Mouse (Mus musculus) gastrocnemius, postnatal 25 days (tissue): Measurements from ENCODE around the gene Pald1. TPM values are rescaled to one million over a fixed set of nuclear protein-coding genes. Genes with fewer than 3 reads are reported as not detected.

Experiments
- DNase-seq: peaks from one replicate; pipeline ENCODE4 v3.0.0; 2022
- total RNA-seq, 2 experiments: library from RNA; stranded (reverse); gene quantifications; 1 replicate in 1 of 2; 2 replicates in 1 of 2; pipeline ENCODE4 v1.2.3; 2021

Gene Pald1
- total RNA-seq, 2 experiments from 2014 or later, result 3.8 to 9.8 TPM

DNA sequence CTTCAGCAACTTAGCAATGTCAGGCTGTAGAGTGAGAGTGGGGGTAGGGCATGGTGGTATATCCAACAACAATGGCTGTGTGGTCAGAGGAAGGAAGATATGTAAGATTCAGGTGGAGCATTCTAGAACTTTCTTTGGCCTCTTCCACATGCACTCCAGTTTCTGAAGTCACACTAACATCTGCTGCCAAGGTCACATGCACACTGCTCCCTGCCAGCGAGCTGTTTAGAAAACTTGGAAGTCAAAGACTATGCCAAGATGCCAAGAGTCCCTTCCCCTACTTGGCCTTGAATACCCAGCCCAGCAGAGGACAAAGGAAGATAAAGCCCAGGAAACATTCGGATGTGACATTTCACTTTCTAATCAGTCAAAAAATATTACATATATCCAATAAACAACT lies 19.6 kb upstream of the Pald1 start:
- DNase-seq, result no peak

- no peak for DNase-seq
Observed at GRCm38 (mm10) chr10:61402480-61402879, 19.1 kb upstream of the Pald1 start.

DNA sequence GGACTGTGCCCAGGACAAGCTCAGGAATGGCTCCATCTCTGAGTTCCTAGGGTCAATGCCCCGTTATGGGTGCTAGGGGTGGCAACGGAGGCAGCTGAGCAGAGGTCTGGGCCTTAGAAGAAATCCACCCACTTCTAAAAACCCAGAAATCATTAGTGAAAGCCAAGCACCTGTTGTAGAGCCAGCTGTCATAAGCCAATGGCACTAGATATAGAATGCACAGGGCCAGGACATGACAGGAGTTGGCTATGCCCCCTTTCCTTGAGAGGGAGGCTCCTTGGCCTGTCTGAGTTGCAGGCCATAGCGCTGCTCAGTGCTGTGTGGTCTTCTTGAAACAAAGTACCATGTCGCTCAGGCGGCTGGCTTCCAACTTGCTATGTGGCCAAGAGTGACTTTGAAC lies 17.1 kb upstream of the Pald1 start:
- DNase-seq, result no peak

DNA sequence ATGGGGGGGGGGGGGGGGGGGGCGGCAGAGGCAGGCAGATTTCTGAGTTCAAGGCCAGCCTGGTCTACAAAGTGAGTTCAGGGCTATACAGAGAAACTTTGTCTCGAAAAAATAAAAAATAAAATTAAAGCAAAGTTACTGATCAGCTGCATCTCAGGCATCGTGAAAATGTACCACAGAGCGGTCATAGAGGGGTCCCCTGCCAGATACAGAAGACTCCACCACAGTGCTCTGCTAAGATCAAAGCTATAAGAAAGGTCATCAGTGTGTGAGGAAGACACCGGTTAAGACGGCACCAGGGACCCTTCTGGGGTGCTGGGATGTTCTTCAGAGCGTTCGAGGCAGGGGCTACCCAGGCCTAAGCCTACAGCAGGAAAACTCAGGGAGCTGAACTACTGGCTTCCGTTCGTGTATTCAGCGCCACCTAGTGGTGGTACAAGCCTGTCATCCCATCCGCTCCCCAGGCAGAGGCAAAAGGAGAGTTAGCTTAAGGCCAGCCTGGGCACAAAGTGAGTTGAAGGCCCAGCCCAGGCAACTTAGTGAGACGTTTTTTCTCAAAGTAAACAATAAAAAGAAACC lies 15.9 kb upstream of the Pald1 start:
- DNase-seq, result peak; percentile 58

GRCm38 (mm10) chr10:61398125-61398524 lies 14.8 kb upstream of the Pald1 start:
- no peak for DNase-seq

DNA sequence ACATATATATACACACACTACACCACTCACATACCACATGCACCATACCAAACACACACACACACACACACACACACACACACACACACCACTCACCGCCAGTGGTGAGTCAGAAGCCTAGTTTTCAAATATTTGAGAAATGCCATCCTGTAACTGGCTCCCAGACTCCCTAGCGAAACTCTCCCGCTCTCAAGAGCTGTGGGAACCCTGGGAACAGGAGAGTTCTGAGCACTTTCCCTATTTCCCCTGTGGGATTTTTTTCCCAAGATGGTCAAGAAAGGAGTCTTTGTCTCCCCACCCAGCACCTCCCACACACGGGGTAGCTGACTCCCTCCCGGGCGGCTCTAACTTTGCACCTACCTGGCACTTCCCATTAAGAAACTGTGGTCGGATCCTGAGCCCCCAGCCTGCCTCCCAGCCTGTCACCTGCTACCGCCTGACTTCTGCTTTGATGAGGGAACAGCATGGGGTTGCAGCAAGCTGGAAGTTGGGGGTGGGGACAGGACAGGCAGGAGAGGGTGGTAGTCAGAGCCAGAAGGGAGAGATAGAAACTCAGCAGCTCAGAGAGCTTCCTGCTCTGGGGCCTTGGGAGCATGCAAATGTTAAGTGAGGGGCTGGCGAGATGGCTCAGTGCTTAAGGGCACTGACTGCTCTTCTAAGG lies 11.3 kb upstream of the Pald1 start:
- DNase-seq, result no peak

GRCm38 (mm10) chr10:61392584-61392983 lies 9.3 kb upstream of the Pald1 start:
- no peak for DNase-seq

GRCm38 (mm10) chr10:61390148-61390547 lies 6.8 kb upstream of the Pald1 start:
- DNase-seq, result no peak

GRCm38 (mm10) chr10:61389020-61389419 lies 5.7 kb upstream of the Pald1 start:
- no peak for DNase-seq

DNA sequence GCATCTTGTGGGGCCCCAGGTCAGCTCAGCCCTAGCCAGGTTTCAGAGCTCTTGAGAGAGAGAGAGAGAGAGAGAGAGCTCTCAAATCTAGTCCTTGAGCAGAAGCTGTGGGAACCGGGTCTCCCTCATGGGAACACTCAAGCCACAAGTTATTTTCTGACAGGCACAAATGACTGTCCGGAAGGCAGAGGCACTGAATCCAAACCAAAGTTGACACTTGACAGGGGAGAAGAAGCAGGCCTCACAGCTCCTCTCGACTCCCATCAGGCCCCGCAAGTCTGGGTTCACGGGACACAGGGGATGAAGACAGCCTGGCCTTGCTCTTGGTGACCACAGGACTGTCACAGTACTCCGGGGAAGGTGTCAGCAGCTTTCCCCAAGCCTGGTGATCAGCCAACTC lies 3.0 kb upstream of the Pald1 start:
- DNase-seq, result no peak

- DNase-seq, result no peak
Observed at GRCm38 (mm10) chr10:61385174-61385573, 1.8 kb upstream of the Pald1 start.

GRCm38 (mm10) chr10:61383715-61384047 lies 351 bp upstream of the Pald1 start:
- no peak for DNase-seq

GRCm38 (mm10) chr10:61382281-61382731 lies 1.0 kb downstream of the Pald1 start:
- DNase-seq, result no peak

- no peak for DNase-seq
Observed at GRCm38 (mm10) chr10:61381823-61382222, 1.5 kb downstream of the Pald1 start.

DNA sequence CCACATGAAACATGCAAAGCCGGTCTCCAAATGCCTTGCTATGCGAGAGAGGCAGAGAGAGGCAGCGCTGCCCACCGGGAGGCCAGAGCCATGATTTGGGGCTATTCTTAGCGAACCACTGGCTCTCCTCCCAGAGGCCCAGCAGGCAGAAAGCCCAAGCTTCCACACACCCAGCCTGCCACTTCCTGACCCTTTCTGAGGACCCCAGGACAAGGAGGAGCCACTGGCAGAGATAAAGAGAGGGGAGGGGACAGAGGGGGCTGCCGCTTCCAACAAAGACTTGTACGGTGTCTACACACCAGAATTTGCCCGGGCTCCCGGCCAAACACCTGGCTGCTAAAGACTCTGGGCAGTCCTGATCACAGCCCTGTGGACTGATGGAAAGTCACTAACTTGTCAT lies 3.1 kb downstream of the Pald1 start:
- peak; percentile 55 for DNase-seq

DNA sequence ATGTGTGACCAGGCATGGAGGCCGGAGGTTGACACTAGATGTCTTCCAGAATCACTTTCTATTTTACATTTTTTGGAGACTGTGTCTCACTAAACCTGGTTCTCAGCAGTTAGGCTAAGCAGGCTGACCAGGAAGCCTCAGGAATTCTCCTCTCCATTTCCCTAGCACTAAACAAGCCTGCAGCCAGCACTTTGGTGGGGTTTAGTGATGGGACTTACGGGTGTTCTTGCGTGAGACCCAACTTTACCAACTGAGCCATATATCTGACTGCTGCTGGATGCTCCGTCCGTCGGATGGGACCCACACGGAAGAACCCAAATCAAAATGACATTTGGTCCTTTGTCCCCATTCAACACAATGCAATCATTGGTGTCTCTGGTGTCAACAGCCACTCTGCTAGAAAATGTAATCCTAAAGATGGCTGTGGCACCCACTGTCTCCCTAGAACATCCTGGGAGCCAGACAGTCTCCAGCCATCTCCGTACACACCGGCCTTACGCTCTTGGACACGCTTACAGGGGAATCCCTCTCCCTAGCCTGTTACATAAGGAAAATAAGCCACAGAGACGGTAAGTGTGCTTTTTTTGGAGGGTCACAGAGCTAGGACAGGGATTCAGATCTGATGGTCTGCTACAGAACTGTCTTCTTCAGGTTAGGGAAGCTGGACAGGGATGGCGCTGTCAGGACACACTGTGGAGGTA lies 3.8 kb downstream of the Pald1 start:
- no peak for DNase-seq

DNA sequence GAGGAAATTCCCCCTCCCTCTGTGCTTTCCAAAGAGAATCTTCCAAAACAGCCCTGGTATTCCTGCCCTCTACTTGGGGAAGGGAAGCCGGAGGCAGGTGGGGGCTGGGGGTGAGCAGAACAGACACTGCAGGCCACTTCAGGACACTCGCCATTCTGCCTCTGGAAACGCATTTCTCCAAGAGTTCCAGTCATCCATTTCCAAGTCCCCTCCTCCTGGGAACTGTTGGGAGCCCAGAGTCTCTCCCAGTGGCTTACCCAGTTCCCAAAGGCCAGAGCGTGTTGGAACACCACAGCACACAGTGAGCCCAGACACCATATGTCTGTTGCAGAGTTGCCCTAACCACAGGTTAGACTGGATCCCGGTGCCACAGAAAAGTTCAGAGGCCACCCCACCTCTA lies 4.6 kb downstream of the Pald1 start:
- DNase-seq, result no peak

DNA sequence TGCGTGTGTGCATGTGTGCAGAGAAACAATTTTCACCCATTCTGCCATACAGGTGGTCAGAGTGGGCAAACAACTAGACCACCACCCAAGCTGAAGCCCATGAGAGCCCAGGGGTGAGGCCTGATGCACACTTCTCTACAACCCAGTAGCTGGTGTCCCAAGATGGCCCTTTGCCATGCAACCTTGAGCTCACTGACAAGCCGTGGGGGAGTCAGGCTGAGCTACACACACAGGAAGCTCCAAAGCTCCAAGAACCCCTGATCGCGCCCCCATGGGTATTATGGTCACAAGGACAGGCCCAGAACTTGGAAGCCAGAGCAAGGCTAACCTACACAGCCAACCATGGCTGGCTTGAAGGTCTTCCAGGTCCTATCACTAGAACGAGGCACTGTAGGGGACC lies 5.3 kb downstream of the Pald1 start:
- no peak for DNase-seq

GRCm38 (mm10) chr10:61374771-61375481 lies 8.4 kb downstream of the Pald1 start:
- no peak for DNase-seq

- DNase-seq, result peak; percentile 36
Observed at GRCm38 (mm10) chr10:61374076-61374475, 9.3 kb downstream of the Pald1 start.

GRCm38 (mm10) chr10:61372585-61372923 lies 10.8 kb downstream of the Pald1 start:
- DNase-seq, result no peak

- DNase-seq, result no peak
Observed at GRCm38 (mm10) chr10:61371884-61372584, 11.3 kb downstream of the Pald1 start.
